Mouse (Mus musculus) embryonic fibroblast, embryonic 13.5 days (primary cell): ENCODE measurements around the gene Tex12. TPM values are rescaled to one million over a fixed set of nuclear protein-coding genes. Genes with fewer than 3 reads are reported as not detected.

Source experiments
- H3K27ac ChIP-seq: 2 replicates; pipeline ENCODE4 v1.5.1; 2012; ENCODE audit warnings: low read length, control low read depth, inconsistent platforms; ENCODE audit not compliant: insufficient read depth
- H3K4me1 ChIP-seq: 2 replicates; pipeline ENCODE4 v1.6.1; 2011; ENCODE audit warnings: low read length; ENCODE audit not compliant: control insufficient read depth, insufficient read depth
- H3K4me3 ChIP-seq: 2 replicates; pipeline ENCODE4 v1.5.1; 2011; ENCODE audit warnings: mild to moderate bottlenecking, control low read depth, low read length; ENCODE audit not compliant: insufficient read depth
- CTCF ChIP-seq: IDR thresholded peaks from 2 replicates; pipeline ENCODE4 v1.5.1; 2011; ENCODE audit warnings: mild to moderate bottlenecking, control low read depth, low read length, moderate library complexity, borderline replicate concordance; ENCODE audit not compliant: insufficient read depth
- POLR2A ChIP-seq: IDR thresholded peaks from 2 replicates; pipeline ENCODE4 v1.6.1; 2011; ENCODE audit warnings: low read depth, mild to moderate bottlenecking, control low read depth, low read length, moderate library complexity
- polyA plus RNA-seq: library from polyadenylated mRNA; stranded (reverse); fragments of >200 nt; gene quantifications from 2 replicates; pipeline ENCODE4 v1.2.4, GENCODE M21; 2011; ENCODE audit warnings: low read depth; ENCODE audit not compliant: missing spikeins, insufficient read length

Gene Tex12
- polyA plus RNA-seq, 1 experiment: not detected

GRCm38 (mm10) chr9:50592955-50593354 lies 31.8 kb upstream of the Tex12 start:
- H3K4me3 ChIP-seq: no peak overlapping the region
- no peak for TF ChIP-seq CTCF
- no peak for TF ChIP-seq POLR2A
- peaks cover 4% of the 10 kb centered on the region for H3K4me1 ChIP-seq
- H3K27ac ChIP-seq: no peak overlapping the region

DNA sequence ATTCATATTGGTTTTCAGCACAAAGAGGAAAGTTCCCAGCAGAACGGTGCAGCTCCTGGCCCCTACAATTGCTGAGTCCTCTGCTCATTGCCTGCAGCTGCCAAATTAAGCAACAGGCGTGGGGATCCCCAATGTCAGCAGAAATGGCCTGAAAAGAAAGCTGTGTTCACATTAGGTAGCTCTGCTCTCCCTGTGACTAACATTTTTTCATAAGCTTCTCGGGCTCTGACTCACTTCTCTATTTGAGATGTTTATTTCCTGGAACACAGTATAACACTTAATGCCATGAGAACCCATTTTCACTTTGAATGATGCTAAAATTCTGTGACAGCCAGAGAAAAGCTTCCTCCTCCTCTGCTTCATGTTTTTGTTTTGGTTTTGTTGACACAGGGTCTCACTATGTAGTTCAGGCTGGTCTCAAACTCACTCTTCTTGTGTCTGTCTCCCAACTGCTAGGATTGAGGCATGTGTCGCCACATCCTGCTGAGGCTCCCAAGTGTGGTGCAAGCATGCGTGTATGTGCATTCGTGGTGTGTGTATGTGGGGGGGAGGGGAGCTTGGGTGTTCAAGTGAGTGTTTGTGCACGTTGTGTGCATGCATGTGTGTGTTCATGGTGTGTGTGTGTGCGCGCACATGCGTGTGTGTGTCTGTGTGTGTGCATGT lies 29.9 kb upstream of the Tex12 start:
- Histone ChIP-seq H3K27ac (peak overlapping the region; percentile 53; the same call in 1 of the 2 replicates), H3K4me3 (no peak overlapping the region), H3K4me1 (peaks cover 4% of the 10 kb centered on the region)
- no peak for TF ChIP-seq CTCF
- TF ChIP-seq POLR2A: no peak

DNA sequence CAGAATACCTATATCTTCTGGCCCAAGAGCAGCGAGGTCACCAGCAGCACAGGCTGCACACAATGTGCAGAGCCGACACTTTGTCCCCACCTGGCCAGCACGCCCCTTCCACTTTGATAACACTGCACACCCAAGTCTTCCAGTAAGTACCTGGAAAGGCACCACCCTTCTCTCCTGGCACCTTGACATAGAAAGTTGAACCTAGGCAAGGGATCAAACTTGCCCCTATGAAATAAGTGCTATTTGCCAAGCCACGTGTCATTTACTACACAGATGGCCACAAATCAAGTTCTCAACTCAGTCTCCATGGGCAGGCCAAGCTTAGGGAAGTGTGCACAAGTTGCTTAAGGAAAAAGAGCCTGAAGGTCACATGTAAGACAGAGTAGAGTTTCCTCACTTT lies 25.8 kb upstream of the Tex12 start:
- Histone ChIP-seq H3K27ac (no peak overlapping the region), H3K4me1 (peaks cover 4% of the 10 kb centered on the region), H3K4me3 (no peak overlapping the region)
- no peak for TF ChIP-seq POLR2A
- no peak for TF ChIP-seq CTCF

DNA sequence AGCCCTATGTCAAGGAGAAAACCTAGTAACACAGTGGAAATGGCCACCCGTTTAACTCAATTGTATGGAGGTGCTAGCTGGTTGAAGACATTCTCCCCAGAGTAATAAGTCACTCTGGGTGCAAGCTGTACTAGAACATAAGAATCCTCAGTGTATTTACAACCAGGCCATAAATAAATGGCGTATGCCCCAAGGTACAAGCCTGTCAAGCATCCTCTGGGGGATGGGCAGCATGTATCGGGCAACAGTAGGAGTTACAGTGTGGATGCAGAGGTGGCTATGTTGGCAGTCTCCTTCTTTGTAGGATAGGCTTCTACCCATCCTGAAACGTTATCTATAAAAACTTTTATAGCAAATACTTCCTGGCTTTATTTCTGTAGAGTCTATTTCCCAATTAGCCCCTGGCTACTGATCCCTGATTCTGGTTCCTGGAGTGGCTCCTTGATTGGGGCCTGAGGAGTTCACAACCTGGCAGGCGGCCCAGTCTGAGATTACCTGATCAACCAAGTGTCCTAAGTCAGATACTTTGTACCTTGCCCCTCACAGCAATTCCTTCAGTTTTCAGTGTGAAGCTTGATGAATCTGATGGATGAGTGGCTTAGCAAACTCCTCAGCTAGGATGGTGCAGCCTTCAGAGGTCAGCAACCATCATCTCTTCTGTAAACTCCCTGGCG lies 24.2 kb upstream of the Tex12 start:
- no peak overlapping the region for H3K4me3 ChIP-seq
- no peak overlapping the region for H3K27ac ChIP-seq
- H3K4me1 ChIP-seq: no peaks in the 10 kb centered on the region
- TF ChIP-seq POLR2A (no peak), CTCF (no peak)

- H3K4me1 ChIP-seq: no peaks in the 10 kb centered on the region
- no peak overlapping the region for H3K4me3 ChIP-seq
- TF ChIP-seq POLR2A (no peak), CTCF (no peak)
- H3K27ac ChIP-seq: no peak overlapping the region
Measured at GRCm38 (mm10) chr9:50580370-50580769, 19.2 kb upstream of the Tex12 start.

DNA sequence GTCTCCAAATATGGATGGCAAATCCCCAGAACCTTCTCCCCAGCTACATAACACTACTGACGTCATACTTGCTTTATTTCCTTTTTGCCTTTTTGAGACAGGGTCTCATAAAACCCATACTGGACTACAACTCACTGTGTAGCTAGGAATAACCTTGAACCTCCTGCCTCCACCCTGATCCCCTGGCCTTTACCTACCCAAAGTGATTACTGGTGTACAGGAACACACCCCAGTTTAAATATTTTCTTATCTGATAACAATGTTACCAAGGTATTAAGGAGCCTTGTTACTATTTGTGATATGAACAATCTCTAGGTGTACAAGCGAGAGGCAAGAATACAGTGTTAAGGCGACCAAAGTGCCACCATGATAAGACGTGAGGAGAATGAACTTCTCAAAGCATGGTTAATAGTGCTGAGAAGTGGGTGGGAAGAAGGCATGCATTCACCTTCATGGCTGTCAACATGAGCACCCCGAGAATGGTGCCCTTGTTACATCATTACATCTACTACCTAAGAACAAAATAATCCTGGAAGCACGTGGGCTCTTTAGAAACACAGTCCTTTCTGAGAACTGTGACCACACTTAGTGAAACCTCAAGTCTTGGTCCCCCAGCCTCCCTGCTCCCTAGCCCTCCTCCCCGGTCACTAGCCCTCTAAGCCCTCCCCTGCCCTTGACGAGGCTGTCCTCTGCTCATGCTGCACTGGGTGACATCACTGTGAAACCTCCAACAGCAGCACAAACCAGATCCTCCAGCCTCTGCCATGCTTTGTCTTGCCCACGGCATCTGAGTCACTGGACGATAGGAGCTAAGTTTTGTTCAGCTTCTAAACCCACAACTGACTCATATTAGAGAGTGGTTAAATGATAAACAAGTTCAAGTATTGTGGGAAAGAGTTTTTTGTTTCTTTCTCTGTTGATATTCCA lies 8.7 kb upstream of the Tex12 start:
- TF ChIP-seq CTCF (no peak), POLR2A (no peak)
- Histone ChIP-seq H3K4me1 (no peaks in the 10 kb centered on the region; the same call in 1 of the 2 replicates), H3K27ac (no peak overlapping the region), H3K4me3 (no peak overlapping the region)

- no peak overlapping the region for H3K4me3 ChIP-seq
- TF ChIP-seq CTCF: no peak
- no peak for TF ChIP-seq POLR2A
- H3K27ac ChIP-seq: no peak overlapping the region
Measured at GRCm38 (mm10) chr9:50567881-50568280, 6.8 kb upstream of the Tex12 start.

GRCm38 (mm10) chr9:50567372-50567771 lies 6.2 kb upstream of the Tex12 start:
- no peaks in the 10 kb centered on the region; the same call in 1 of the 2 replicates for H3K4me1 ChIP-seq
- TF ChIP-seq POLR2A (no peak), CTCF (no peak)

More at GRCm38 (mm10) chr9:50567881-50568280, 6.8 kb upstream of the Tex12 start:
- H3K4me1 ChIP-seq: no peaks in the 10 kb centered on the region; the same call in 1 of the 2 replicates

GRCm38 (mm10) chr9:50565940-50566339 lies 4.8 kb upstream of the Tex12 start:
- H3K4me1 ChIP-seq: no peaks in the 10 kb centered on the region; the same call in 1 of the 2 replicates
- TF ChIP-seq POLR2A (no peak), CTCF (no peak)
- no peak overlapping the region for H3K27ac ChIP-seq
- no peak overlapping the region for H3K4me3 ChIP-seq

More at GRCm38 (mm10) chr9:50567372-50567771, 6.2 kb upstream of the Tex12 start:
- no peak overlapping the region for H3K27ac ChIP-seq
- H3K4me3 ChIP-seq: no peak overlapping the region

DNA sequence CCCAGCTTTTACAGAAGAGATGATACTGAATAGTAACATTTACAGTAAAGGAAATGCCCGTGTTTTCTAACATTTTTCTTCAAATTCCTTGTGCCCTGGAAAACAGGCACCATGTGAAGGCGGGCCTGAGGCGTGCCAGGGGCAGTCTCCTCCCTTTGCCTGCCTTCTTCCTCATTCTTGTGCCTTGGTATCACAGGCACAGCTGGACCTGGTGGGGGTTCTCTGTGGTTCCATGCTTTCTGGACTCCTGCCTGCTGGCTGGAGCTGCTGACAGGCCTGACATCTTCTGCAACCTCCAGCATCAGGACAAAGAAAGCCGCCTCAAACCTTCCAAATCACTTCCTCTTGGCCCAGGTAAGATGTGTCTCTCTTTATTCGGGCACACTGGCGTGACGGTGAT lies 4.0 kb upstream of the Tex12 start:
- Histone ChIP-seq H3K27ac (no peak overlapping the region), H3K4me1 (no peaks in the 10 kb centered on the region; the same call in 1 of the 2 replicates), H3K4me3 (no peak overlapping the region)
- TF ChIP-seq POLR2A (no peak), CTCF (no peak)
